Mouse (Mus musculus): ENCODE data around the gene 2010111I01Rik.

DNA sequence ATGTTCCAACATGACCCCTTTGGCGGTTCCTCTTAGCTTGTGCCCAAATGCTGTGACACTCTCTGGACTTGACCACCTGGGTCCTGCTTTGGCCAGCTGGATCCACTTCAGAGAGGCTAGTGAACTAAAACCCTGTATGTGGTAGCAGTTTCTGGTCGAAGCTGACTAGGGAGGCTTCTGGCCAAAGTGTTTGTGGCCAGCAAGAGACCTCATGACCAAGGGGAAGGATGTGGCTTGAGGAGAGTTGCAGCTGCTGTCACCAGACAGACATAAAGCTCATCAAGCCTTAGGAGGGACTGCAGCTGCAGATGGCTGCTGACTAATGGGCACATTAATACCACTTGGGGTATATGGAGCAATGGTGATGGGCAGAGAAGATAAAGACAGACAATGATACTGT, 143.9 kb downstream of the 2010111I01Rik start:
- TF ChIP-seq POLR2A (IDR thresholded peaks at IDR 0.05; ENCODE audit: extremely low read depth, insufficient read depth, low read length) (no peak), CTCF (IDR thresholded peaks at IDR 0.05; ENCODE audit: extremely low read depth, insufficient read depth, low read length) (no peak)
